Mouse (Mus musculus) gastrocnemius, postnatal 14 days (tissue): ENCODE measurements around the gene Zcwpw1. TPM values are rescaled to one million over a fixed set of nuclear protein-coding genes. Genes with fewer than 3 reads are reported as not detected.
"Not testable (repeated sequence)": the region's sequence is repeated elsewhere in the genome, so short reads cannot be mapped to it uniquely, and the experiment has no call there.

ENCODE experiments used
- DNase-seq: peaks from one replicate; pipeline ENCODE4 v3.0.0; 2021; ENCODE audit warnings: mixed read lengths
- intact Hi-C: fragments of 180-260 bp; cut with DNase I; formaldehyde crosslinking; loops from one replicate; pipeline ENCODE4 v1.15.1; 2025; ENCODE audit warnings: low total_unique reads
- total RNA-seq, 2 experiments: library from RNA; stranded (reverse); gene quantifications; 2 replicates each; pipeline ENCODE4 v1.2.3; 2021

The Zcwpw1 gene
- total RNA-seq, 2 experiments from 2014 or later, result 0.84 to 1.7 TPM

- intact Hi-C loops, result no loop called here
- no peak for DNase-seq
Measured at GRCm38 (mm10) chr5:137825971-137826370, 38.4 kb downstream of the Zcwpw1 start.

GRCm38 (mm10) chr5:137826421-137826820, 38.8 kb downstream of the Zcwpw1 start:
- intact Hi-C loops, result no loop called here
- no peak for DNase-seq

GRCm38 (mm10) chr5:137828694-137829093, 41.1 kb downstream of the Zcwpw1 start:
- intact Hi-C loops, result no loop called here
- DNase-seq, result no peak

- intact Hi-C loops, result no loop called here
Measured at GRCm38 (mm10) chr5:137830238-137830637, 42.6 kb downstream of the Zcwpw1 start.

GRCm38 (mm10) chr5:137831106-137831505, 43.5 kb downstream of the Zcwpw1 start:
- intact Hi-C loops, result no loop called here

More at GRCm38 (mm10) chr5:137830238-137830637, 42.6 kb downstream of the Zcwpw1 start:
- DNase-seq, result no peak

GRCm38 (mm10) chr5:137831506-137831905, 43.9 kb downstream of the Zcwpw1 start:
- no peak for DNase-seq
- intact Hi-C loops, result no loop called here

More at GRCm38 (mm10) chr5:137831106-137831505, 43.5 kb downstream of the Zcwpw1 start:
- DNase-seq, result no peak

GRCm38 (mm10) chr5:137833500-137833899, 45.9 kb downstream of the Zcwpw1 start:
- no peak for DNase-seq
- intact Hi-C loops, result no loop called here

GRCm38 (mm10) chr5:137835966-137836520, 48.4 kb downstream of the Zcwpw1 start, which contains the start of gene Pilra:
Pilra (minus strand) TSS chr5:137836281.
- DNase-seq, result peak; percentile 33
- intact Hi-C loops, result not testable (repeated sequence)

- DNase-seq, result no peak
- intact Hi-C loops, result no loop called here
Measured at GRCm38 (mm10) chr5:137836611-137837010, 49.0 kb downstream of the Zcwpw1 start.

- intact Hi-C loops, DNase-seq: not testable (repeated sequence)
Measured at GRCm38 (mm10) chr5:137837110-137837509, 49.5 kb downstream of the Zcwpw1 start.

- not testable (repeated sequence) for DNase-seq
Measured at GRCm38 (mm10) chr5:137850313-137850712, 62.7 kb downstream of the Zcwpw1 start.

GRCm38 (mm10) chr5:137854907-137855306, 67.3 kb downstream of the Zcwpw1 start:
- DNase-seq, intact Hi-C loops: not testable (repeated sequence)

More at GRCm38 (mm10) chr5:137850313-137850712, 62.7 kb downstream of the Zcwpw1 start:
- intact Hi-C loops, result not testable (repeated sequence)

GRCm38 (mm10) chr5:137856870-137857269, 69.3 kb downstream of the Zcwpw1 start:
- DNase-seq, intact Hi-C loops: not testable (repeated sequence)

- DNase-seq, intact Hi-C loops: not testable (repeated sequence)
Measured at GRCm38 (mm10) chr5:137857960-137858710, 70.5 kb downstream of the Zcwpw1 start, which contains the start of gene Pilrb1. Pilrb1 (minus strand) TSS chr5:137858106.

- DNase-seq, intact Hi-C loops: not testable (repeated sequence)
Measured at GRCm38 (mm10) chr5:137864008-137864407, 76.4 kb downstream of the Zcwpw1 start.

GRCm38 (mm10) chr5:137868600-137868999, 81.0 kb downstream of the Zcwpw1 start:
- DNase-seq, intact Hi-C loops: not testable (repeated sequence)

- DNase-seq, intact Hi-C loops: not testable (repeated sequence)
Measured at GRCm38 (mm10) chr5:137871644-137872380, 84.2 kb downstream of the Zcwpw1 start, which contains the start of gene Pilrb2. Pilrb2 (minus strand) TSS chr5:137871815.
